Mouse (Mus musculus): Measurements from ENCODE around the gene Zdhhc11.

GRCm38 (mm10) chr13:74028116-74028515 is 64.5 kb downstream of the Zdhhc11 start:
- TF ChIP-seq POLR2A (IDR thresholded peaks at IDR 0.05; ENCODE audit: low read depth, low read length) (no peak), CTCF (IDR thresholded peaks at IDR 0.05; ENCODE audit: extremely low read depth, insufficient read depth, insufficient read length, insufficient replicate concordance) (no peak)
